Mouse (Mus musculus) ovary, postnatal 14 days (tissue): ENCODE data around the gene Rnaset2b.
"Not testable (repeated sequence)": the region's sequence is repeated elsewhere in the genome, so short reads cannot be mapped to it uniquely, and the experiment has no call there.

ENCODE experiments used
- DNase-seq: peaks from one replicate; pipeline ENCODE4 v3.0.0; 2022; ENCODE audit warnings: low spot score

The Rnaset2b gene

DNA sequence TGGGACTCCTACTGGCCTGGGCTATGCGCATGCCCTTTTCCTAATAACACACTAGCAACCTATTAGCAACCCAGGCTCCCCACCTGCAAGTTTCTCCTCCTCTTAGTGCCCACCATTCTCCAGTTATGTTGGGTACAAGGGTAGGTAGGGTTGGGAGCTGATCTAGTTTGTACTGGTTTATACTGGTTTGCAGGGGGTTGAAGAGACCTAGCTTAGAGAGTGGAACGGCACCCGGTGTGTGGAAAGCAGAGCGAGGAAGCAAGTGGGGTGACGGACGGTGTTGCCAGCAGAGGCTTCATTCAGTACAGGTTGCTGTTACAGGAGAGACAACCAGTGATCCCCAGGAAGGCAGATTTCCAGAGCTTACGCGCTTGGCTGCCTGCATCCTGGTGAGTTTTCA is at the start of gene Rnaset2b:
Gene Rnaset2b (plus strand): TSS at position 301 of the 400 bp plus-strand sequence.
- DNase-seq = not testable (repeated sequence)

DNA sequence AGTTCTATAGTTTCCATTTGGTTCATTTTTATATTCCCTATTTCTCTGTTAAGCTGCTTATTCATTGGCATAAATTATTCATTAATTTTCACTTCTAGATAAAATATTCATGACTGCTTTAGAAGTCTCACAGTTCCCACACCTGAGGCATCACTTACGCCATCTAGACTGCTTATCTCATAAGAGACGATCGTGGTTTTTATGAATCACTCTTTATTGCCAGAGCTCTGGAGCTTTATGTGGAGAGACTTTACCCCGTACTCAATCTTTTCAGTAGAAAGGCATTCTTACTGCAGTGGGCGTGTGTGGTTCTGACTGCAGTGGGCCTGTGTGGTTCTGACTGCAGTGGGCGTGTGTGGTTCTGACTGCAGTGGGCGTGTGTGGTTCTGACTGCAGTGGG is 38.8 kb upstream of the Rnaset2b start:
- DNase-seq = not testable (repeated sequence)

DNA sequence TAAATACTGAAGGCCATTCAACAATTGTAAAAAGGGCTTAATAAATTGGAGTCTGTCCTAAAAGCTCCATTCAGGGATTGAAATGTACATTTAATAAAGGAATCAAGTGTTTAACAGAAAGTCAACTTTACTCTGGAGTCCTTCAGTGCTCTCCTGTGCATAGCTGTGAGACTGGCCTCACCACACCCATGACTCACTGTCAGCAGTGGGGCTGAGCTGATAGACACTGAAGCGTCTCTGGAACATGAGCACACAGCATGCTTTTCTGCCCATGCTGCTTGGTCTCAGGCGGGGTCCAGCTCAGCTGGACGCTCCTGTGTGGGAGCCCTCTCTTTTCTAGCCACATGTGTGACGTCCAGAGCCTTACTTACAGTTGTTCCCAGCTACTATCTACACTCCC is 27.9 kb upstream of the Rnaset2b start:
- DNase-seq = not testable (repeated sequence)

DNA sequence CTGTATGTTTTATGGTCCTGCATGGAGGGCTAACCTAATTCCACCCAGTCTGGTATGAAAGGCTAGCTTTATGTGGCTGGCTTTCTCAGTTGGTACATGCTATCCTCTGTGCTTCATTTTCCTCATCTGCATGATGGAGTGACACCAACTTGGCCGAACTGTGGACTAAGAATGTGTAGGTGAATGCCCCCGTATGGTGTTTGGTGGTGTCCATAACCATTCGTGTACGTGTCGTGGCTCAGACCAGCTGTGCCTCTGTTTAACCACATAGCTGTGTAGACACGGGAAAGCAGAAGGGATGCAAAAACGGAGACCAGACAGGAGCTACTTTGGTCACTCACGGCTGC is 22.8 kb upstream of the Rnaset2b start:
- not testable (repeated sequence) for DNase-seq

DNA sequence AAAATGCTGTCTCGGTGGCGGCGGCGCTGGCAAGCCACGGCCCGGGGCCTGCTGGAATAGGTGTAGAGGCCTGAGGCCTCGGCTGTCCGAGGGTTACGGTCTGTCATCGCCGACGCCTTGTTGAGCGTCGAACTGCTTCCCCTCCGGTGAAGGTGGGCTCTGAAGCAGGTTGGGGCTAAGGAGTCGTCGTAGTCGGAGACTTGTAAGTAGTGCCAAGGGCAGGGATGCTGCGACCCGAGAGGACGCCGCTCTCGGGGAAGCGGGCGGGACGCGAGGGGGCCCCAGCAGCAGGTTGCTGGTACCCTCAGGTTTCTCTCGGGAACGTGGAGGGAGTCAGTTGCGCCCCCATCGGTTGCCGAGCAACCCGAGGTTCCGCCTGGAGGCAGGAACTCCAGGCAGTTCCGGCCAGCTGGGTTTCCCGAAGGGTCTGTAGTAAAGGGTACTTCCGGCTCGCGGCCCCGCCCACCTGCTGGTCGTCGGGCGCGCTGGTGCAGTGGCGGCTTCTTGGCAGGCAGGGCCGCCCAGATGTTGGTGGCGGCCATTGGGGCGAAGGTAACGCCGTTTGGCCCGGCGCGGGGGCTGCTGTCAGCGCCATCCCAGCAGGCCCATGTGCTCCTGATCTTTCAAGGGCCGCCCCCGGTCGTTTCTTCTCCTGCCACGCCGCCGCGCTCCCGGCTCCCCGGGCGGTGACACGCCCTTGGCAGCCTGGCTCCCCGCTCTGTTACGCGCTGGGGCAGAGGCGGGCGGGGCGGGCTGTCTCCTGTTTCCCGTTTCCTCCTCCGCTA is 22.3 kb upstream of the Rnaset2b start, which contains the start of gene Rsph3b:
Gene Rsph3b (minus strand): TSS at position 699 of the 785 bp plus-strand sequence.
- peak; percentile 71 for DNase-seq

DNA sequence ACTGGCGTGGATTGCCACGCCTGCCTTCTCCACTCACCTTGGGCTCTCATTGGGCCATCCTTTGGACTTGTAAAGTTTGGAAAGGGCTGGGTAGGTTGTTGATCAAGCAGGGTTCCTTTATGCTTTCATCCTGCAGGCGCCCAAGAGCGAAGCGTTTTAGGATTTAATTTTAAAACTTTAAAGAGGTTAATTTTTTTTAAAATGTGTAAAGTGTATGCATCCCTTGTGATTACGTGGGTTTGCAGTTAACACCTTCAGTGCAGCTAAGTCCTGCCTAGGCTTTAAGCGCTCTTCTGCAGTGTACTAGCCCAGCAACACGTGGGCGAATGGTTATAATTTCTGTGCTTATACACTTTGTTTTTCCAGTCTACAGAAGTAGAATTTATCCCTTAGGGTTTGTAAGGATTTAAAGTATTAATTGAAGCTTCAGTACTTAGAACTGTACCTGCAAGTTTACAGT is 21.6 kb upstream of the Rnaset2b start:
- not testable (repeated sequence) for DNase-seq

DNA sequence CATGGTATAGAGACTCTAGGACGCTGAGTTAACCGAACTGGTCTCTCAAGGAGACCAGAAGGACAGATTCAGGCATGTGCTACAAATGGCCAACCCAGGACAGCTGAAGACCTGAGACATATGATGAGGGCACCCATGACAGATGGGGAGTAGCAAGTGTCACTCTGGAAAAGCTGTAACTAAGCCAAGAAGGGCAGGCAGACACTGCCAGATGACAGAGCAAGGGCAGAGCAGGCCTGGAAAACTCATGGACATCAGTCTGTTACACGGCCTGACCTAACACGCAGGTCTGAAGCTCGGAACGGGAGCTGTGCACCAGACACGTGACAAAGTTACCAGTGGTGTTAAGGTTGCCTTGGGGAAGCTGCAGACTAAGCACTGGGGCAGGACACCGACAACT is 11.6 kb upstream of the Rnaset2b start:
- not testable (repeated sequence) for DNase-seq

DNA sequence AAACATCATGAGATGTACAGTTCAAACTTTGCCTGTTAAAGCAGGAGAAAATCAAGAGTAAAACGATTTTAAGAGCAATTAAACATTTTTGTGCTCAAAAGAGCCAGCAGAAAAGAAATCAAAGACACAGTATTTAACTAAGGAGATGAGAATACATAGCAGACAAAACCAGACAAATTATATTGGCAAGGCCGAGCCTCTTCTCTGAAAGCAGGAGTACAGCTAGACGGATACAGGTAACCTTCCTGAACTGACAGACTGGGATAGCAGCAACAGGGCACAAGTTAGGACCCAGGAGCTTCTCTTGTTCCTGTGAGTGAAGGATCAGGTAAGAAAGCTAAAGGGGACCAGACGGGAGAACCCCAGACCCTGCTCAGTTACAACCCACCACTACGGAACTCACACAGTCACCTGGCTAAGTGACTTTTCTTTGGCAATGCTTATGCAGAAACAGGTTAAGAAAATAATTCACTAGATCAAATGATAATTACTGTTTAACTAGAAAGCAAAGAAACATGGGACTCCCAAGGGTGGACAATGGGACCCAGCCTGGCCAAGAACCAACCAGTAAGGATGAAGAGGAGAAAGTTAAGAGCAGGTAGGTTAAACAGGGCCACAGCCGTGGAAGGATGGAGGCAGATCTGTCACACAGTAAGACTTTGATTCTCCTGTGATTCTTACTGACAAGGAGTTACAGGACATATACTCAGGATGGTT is 10.7 kb upstream of the Rnaset2b start:
- not testable (repeated sequence) for DNase-seq

DNA sequence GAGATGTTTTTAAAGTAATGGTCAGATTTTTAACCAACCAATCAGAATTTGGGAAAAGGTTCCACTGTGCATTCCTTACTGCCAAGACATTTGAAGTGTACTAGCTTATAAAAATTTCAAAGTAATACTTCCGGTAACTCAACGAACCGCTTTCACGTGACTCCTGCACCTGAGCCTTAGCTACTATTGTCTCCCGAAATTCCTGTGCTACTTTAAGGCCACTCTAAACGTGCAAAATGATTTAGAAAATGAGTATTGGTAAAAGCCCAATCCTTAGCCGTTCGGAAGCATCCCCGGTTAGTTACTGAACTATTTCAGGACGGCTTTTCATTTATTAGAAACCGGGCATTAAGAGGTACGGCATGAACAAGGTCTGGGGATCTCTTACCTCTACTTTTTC is 10.1 kb upstream of the Rnaset2b start:
- DNase-seq = not testable (repeated sequence)

DNA sequence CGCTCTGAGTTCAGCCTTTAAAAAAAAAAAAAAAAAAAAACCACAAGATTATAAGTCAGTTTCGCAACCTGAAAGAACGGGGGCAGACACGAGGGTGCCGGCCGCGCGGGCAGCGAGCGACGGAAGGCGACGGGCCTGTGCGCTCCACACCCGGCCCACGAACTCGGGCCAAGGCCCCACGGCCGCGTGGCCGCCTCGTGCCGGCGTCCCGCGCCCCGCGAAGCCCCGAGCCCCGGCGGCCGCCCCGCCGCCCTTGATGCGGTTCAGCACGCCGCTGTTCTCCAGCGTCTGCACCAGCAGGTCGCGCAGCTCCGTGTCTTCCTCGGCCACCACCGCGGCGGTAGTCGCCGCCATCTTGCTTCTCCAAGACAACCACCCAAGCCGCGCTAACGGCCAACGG is 9.7 kb upstream of the Rnaset2b start, which contains the start of gene Tagap1:
Gene Tagap1 (minus strand): TSS at position 381 of the 400 bp plus-strand sequence.
- DNase-seq = peak; percentile 17

DNA sequence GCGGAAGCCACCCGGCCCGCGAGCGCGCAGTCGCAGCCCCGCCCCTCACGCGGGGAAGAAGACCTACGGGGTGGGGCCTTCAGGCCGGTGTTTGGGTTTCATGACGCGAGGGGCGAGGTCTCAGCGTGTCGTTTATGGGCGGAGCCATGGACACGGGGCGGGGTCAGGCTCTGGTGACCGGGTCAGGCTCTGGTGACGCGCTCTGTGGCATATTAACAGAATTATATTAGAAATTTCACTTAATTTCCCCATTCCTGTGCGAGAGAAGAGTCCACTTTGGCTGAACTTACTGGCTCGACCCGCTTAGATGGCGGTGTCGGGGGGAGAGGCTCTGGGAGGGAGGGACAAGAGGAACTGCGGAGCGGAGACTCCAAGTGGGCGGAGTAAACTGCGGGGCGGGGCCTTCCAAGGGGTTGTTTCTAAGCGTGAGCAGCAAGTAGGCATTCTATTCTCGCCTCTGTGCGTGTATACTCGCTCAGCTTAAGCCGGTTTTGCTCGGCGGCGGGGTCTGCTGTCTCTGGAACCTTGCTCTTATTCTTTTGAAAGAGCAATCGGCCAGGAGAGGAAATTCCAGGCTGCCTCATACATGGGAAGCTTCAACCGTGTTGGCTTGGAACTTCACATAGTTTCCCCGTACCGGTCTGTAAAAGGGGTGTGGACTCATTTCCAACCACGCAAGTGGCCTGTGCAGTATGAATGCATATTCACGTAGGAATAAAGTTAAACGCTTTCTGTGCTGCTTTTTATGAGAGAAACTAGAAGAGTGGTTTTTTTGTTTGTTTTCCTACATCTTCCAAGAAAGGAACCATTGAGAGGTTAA is 9.0 kb upstream of the Rnaset2b start:
- not testable (repeated sequence) for DNase-seq

DNA sequence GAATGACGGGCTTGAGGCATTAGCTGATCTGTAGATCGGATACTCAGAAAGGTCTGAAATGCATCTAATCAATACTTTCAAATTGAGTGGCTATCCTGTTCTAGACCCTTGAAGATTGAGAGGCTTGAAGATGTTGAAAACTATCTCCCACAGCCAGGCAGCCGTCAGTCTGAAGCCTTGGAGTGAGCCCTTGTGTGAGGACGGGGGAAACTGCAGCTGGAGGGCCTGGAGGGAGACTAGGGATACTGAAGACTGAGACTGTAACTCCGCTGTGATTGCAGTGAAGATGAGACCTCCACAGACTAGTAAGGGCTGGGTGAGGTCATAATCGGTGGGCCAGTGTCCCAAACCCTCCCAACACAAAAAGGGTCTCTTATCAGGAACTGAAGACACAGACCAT is 8.1 kb upstream of the Rnaset2b start:
- DNase-seq = not testable (repeated sequence)

DNA sequence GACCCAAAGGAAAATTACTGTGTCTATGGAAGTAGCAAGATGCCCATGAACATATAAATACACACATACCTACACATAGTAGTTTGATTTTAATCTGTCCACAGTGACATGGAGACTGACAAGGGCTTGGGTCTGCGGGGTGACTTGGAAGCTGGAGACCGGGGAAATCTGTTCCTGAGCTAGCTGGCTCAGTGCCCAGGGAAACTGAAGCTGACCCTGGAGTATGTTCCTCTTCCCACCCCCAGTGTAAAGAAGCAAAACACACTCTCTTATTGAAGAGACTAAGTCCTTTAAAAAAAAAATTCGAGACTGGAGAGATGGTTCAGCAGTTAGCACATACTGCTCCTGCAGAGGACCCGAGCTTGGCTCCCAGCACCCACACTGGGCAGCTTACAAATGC is 7.5 kb upstream of the Rnaset2b start:
- not testable (repeated sequence) for DNase-seq

DNA sequence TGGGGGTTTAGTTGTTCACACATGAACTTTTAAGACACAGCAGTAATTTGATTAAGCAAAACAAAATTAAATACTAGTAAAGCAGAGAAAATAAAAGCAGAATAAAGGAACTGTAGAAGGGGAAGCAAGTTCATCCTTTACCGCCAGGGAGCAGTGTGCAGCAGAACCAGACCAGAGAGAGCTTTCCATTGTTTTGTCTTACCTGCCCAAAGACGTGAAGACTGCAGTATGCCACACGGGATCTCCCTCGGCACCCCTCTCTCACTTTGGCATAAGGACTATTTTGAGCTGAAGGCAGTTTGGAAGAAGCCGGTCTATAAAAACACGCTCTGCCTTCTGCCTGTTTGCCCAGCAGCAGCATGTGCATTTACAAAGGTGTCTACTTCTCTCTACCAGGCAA is 5.1 kb upstream of the Rnaset2b start:
- not testable (repeated sequence) for DNase-seq

DNA sequence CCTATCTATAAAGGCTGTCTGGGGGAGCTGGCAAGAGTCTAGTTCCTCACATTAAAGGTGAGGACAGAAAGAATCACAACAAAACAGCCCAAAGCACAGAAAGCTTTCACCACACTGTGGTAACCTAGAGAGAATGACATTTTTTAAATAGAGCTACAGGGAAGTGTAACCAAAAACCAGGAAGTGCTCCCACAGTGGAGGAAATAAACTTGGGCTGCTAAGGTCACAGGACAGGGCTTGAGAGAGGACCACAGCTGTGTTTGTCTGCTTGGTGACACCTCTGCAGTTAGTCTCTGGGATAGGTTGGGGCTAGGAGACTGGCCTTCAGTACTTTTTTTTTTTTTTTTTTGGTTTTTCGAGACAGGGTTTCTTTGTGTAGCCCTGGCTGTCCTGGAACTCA is 2.8 kb upstream of the Rnaset2b start:
- not testable (repeated sequence) for DNase-seq

DNA sequence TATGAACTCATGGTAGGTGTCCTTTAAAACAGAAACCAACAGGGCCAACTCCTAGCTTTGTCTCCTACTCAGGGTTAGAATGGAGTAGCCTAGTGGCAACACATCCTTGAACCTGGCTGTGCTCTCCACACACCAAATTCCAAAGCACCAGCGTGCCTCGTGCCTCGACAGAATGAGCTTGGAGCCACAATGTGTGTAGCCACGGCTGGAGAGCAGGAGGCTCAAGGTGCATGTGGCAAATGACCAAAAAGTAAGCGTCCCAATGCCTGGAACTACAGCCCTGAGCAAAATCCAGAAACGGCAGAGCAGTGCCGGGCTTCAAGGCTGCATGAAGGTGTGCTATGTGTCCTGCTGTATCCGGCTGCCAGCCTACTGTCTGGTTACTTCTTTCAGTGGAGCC is 804 bp downstream of the Rnaset2b start:
- DNase-seq = not testable (repeated sequence)

DNA sequence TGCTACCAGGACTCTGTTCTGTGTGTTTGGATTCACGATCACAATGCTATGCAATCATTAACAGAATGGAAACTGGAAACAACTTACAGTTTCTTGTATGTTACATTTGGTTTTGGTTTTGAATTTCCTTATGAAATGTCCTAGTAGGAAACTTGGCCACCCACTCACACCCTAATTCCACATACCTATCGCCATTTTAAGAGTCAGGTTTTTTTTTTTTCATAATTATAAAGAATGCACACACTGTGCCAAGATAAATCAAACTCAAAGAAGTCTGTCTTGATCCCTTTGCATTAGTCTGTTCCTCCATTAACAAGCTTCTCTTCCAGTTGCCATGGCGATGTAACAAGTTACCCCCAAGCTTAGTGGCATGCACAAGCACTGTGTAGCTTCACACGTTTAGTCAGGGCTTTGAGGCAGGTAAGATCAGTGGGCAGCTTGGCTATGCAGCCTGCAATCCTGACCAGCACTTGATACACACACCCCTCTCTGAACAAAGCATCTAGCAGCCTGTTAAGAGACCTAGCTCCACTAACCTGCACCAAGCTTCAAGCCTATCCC is 2.5 kb downstream of the Rnaset2b start:
- not testable (repeated sequence) for DNase-seq

DNA sequence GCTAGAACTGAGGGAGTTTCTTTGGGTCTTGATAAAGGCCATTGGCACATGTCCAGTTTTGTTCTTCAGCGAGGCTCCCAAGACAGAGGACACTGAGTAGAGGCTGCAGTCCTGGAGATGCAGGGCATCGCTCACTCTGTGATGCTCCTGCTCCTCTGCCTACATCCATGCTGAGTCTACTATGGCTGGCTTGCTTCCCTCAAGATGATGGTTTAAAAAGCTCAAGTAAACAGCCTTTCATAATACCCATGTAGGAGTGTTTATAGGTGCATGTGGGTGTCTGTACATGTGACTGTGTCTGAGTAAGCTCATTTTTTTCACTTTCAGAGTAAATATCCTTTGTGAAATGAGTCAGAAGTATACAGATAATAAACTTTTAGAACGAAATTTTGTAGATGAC is 4.6 kb downstream of the Rnaset2b start:
- not testable (repeated sequence) for DNase-seq

DNA sequence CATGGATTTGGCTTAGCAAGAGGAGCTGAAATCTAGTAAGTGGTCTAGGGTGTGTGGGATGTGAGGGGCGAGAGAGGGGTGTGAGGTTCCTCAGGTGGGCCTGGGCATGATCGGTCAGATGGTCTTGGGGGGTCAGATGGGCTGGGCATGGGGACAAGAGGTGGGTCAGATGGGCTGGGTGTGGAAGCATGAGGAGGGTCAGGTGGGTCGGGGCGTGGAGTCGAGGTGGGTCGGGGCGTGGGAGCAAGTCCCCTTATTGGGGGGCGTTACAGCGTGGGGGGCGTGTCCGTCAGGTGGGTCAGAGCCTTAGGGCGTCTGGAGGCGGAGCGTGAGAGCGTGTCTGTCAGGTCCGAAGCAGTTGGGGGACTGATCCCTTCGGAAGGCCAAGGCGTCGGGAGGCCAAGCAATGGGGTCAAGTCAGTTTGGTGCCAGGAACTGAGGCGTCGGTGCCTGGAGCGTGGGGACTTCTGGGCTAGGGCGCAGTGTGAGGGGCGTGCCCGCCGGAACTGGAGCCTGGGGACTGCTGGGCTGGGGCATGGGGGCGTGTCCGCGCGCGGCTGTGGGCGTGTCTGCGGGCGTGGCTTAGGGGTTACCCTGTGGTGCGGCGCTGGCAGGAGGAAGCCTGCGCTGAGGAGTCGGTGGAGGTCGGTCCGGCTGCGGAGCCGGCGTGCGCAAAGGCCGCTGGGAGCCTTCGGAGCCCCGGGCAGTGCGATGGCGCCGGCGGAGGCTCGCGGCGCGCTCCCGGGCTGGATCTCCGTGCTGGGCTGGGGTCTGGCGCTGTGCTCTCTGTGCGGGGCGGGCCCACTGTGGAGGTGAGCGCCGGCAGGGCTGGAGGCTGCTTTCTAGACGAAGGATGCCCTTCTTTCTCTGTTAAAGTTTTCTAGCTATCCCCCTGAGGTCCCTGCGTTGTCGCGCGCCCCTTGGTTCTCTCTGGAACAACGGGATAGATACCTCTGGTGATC is 8.1 kb downstream of the Rnaset2b start, which contains the start of gene Gm49721:
Gene Gm49721 (plus strand): TSS at position 618 of the 962 bp plus-strand sequence.
- DNase-seq = peak; percentile 55

DNA sequence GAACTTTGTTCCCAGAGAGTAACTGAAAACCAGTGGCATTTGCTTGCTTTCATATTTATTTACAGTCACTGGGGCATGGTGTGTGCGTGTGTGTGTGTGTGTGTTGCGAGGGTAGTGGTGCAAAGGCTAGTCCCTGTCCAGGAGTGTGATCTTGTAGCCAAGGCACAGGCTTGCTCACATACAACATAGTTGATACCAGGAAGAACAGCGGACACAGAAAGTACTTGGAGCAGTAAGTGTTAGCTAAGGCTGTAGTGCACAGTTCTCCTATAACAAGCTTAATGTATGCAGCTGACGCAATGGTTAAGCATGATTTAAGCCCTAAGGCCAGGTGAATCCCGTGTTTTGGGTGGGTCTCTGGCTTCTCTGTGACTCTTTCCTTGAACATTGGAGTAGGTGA is 8.9 kb downstream of the Rnaset2b start:
- not testable (repeated sequence) for DNase-seq
